ENCODE assay signal across 6 mouse cellular contexts in genomic region chr8:110977987-110978386, GRCm38 (mm10). TPM values are rescaled to one million over a fixed set of nuclear protein-coding genes. Genes with fewer than 3 reads are reported as not detected.
DNase-seq lines count a peak whose midpoint lies in the region; ATAC-seq and TF ChIP-seq lines count a peak whose summit lies in the region.
"Not testable (repeated sequence)": the region's sequence is repeated elsewhere in the genome, so short reads cannot be mapped to it uniquely, and the experiment has no call there.

No protein-coding gene starts in this region.

- H3K4me2 ChIP-seq in lung, embryonic 14.5 days; lung, embryonic 15.5 days; lung, embryonic 16.5 days (ENCODE audit: low read depth, low read length); lung, postnatal 0 days (replicated peaks; ENCODE audit: low read depth, low read length): not testable (repeated sequence)

- H3K27me3 ChIP-seq in lung, embryonic 14.5 days (ENCODE audit: insufficient read depth, low read length); lung, embryonic 15.5 days; lung, embryonic 16.5 days (ENCODE audit: control insufficient read depth, insufficient read depth, low read depth, low read length); lung, postnatal 0 days (replicated peaks; ENCODE audit: insufficient read depth, low read length): not testable (repeated sequence)

- H3K9me3 ChIP-seq in lung, embryonic 14.5 days (ENCODE audit: low read depth, low read length); lung, embryonic 15.5 days; lung, embryonic 16.5 days (ENCODE audit: control insufficient read depth, low read length); lung, postnatal 0 days (ENCODE audit: low read length): not testable (repeated sequence)

- peak; percentile 62; the same call in 1 of the 2 replicates for ATAC-seq in lung, embryonic 14.5 days (ENCODE audit: insufficient read depth)
- ATAC-seq in lung, embryonic 15.5 days (ENCODE audit: borderline replicate concordance, extremely low read depth, low FRiP score, low TSS enrichment): peak; percentile 79; the same call in 1 of the 2 replicates
- ATAC-seq in lung, embryonic 16.5 days (ENCODE audit: low read depth): peak; percentile 90
- peak; percentile 80 for ATAC-seq in lung, postnatal 0 days

- H3K4me3 ChIP-seq in lung, embryonic 14.5 days (ENCODE audit: low read depth, low read length); lung, embryonic 15.5 days; lung, embryonic 16.5 days (ENCODE audit: low read length); lung, postnatal 0 days (ENCODE audit: low read depth, low read length): not testable (repeated sequence)

- not testable (repeated sequence) for H3K9ac ChIP-seq in lung, embryonic 14.5 days; lung, embryonic 15.5 days; lung, embryonic 16.5 days (ENCODE audit: low read length); lung, postnatal 0 days (replicated peaks; ENCODE audit: low read depth)

- 54% methylated on average over 2 of the region's 2 CpGs for WGBS in lung, embryonic 14.5 days
- WGBS in lung, embryonic 15.5 days: 48% methylated on average over 2 of the region's 2 CpGs
- WGBS in lung, embryonic 16.5 days: 44% methylated on average over 2 of the region's 2 CpGs
- 56% methylated on average over 2 of the region's 2 CpGs for WGBS in lung, postnatal 0 days

- not testable (repeated sequence) for TF ChIP-seq EP300 in lung, postnatal 0 days (IDR thresholded peaks at IDR 0.05)

- peak; percentile 41 for DNase-seq in lung, embryonic 14.5 days
- DNase-seq in lung, postnatal 0 days (ENCODE audit: low spot score): not testable (repeated sequence)
- DNase-seq in lung, postnatal 10 days: peak; percentile 18
- DNase-seq in lung, postnatal 36 days: peak; percentile 14

- peaks cover 71% of the 10 kb centered on the region for H3K36me3 ChIP-seq in lung, embryonic 14.5 days (ENCODE audit: insufficient read depth)
- peaks cover 64% of the 10 kb centered on the region for H3K36me3 ChIP-seq in lung, embryonic 15.5 days
- peaks cover 43% of the 10 kb centered on the region for H3K36me3 ChIP-seq in lung, embryonic 16.5 days (ENCODE audit: control insufficient read depth, insufficient read depth, low read length)
- H3K36me3 ChIP-seq in lung, postnatal 0 days (ENCODE audit: insufficient read depth, low read length): peaks cover 25% of the 10 kb centered on the region; the same call in 1 of the 2 replicates

- TF ChIP-seq CTCF in lung, embryonic 14.5 days (IDR thresholded peaks at IDR 0.05; ENCODE audit: low read depth); lung, postnatal 0 days (IDR thresholded peaks at IDR 0.05): not testable (repeated sequence)

- not testable (repeated sequence) for H3K27ac ChIP-seq in lung, embryonic 14.5 days (ENCODE audit: low read depth); lung, embryonic 15.5 days; lung, embryonic 16.5 days (ENCODE audit: low read length); lung, postnatal 0 days (ENCODE audit: low read length)

- H3K4me1 ChIP-seq in lung, embryonic 14.5 days (ENCODE audit: insufficient read depth); lung, embryonic 15.5 days; lung, embryonic 16.5 days (replicated peaks; ENCODE audit: control insufficient read depth, insufficient read depth, low read length); lung, postnatal 0 days (ENCODE audit: insufficient read depth, low read depth, low read length): not testable (repeated sequence)

RNA-seq across cellular contexts. Expression of gene Ddx19a, which starts 19.6 kb away (rescaled TPM):
- polyA plus RNA-seq in lung, embryonic 14.5 days (2014; fragmentation: Nextera tagmentation; extraction: Ambion mirVana): 19.1 and 21.0 TPM in 2 replicates
- 13.0 and 14.0 TPM in 2 replicates for polyA plus RNA-seq in lung, embryonic 15.5 days (2015; fragmentation: Nextera tagmentation; extraction: Ambion mirVana)
- 12.9 and 13.5 TPM in 2 replicates for polyA plus RNA-seq in lung, embryonic 16.5 days (2015; fragmentation: Nextera tagmentation; extraction: Ambion mirVana)
- 6.8 and 8.4 TPM in 2 replicates for polyA plus RNA-seq in lung, postnatal 0 days (2015; fragmentation: Nextera tagmentation; extraction: Ambion mirVana)

RNA-seq across cellular contexts. Expression of gene Ddx19b, which starts 53.6 kb away (rescaled TPM):
- 7.2 and 7.8 TPM in 2 replicates for polyA plus RNA-seq in lung, embryonic 14.5 days (2014; fragmentation: Nextera tagmentation; extraction: Ambion mirVana)
- 7.0 and 7.3 TPM in 2 replicates for polyA plus RNA-seq in lung, embryonic 15.5 days (2015; fragmentation: Nextera tagmentation; extraction: Ambion mirVana)
- polyA plus RNA-seq in lung, embryonic 16.5 days (2015; fragmentation: Nextera tagmentation; extraction: Ambion mirVana): 6.0 and 7.2 TPM in 2 replicates
- polyA plus RNA-seq in lung, postnatal 0 days (2015; fragmentation: Nextera tagmentation; extraction: Ambion mirVana): 3.4 and 3.7 TPM in 2 replicates

RNA-seq across cellular contexts. Expression of gene Aars, which starts 55.0 kb away (rescaled TPM):
- polyA plus RNA-seq in lung, embryonic 14.5 days (2014; fragmentation: Nextera tagmentation; extraction: Ambion mirVana): 66.1 and 66.9 TPM in 2 replicates
- polyA plus RNA-seq in lung, embryonic 15.5 days (2015; fragmentation: Nextera tagmentation; extraction: Ambion mirVana): 58.0 and 60.5 TPM in 2 replicates
- 47.2 and 50.9 TPM in 2 replicates for polyA plus RNA-seq in lung, embryonic 16.5 days (2015; fragmentation: Nextera tagmentation; extraction: Ambion mirVana)
- polyA plus RNA-seq in lung, postnatal 0 days (2015; fragmentation: Nextera tagmentation; extraction: Ambion mirVana): 25.2 and 26.0 TPM in 2 replicates

RNA-seq across cellular contexts. Expression of gene St3gal2, which starts 58.3 kb away (rescaled TPM):
- polyA plus RNA-seq in lung, embryonic 14.5 days (2014; fragmentation: Nextera tagmentation; extraction: Ambion mirVana): 11.3 and 13.0 TPM in 2 replicates
- 18.3 and 20.5 TPM in 2 replicates for polyA plus RNA-seq in lung, embryonic 15.5 days (2015; fragmentation: Nextera tagmentation; extraction: Ambion mirVana)
- polyA plus RNA-seq in lung, embryonic 16.5 days (2015; fragmentation: Nextera tagmentation; extraction: Ambion mirVana): 17.6 and 19.5 TPM in 2 replicates
- 15.5 and 16.7 TPM in 2 replicates for polyA plus RNA-seq in lung, postnatal 0 days (2015; fragmentation: Nextera tagmentation; extraction: Ambion mirVana)
